Mouse (Mus musculus) MN1 (cell line): ENCODE measurements around the gene Rplp0.
"Not testable (repeated sequence)": the region's sequence is repeated elsewhere in the genome, so short reads cannot be mapped to it uniquely, and the experiment has no call there.

Source experiments
- DNase-seq: peaks from one replicate; pipeline ENCODE4 v3.0.0-alpha.2; 2016; ENCODE audit warnings: low spot score

The Rplp0 gene

DNA sequence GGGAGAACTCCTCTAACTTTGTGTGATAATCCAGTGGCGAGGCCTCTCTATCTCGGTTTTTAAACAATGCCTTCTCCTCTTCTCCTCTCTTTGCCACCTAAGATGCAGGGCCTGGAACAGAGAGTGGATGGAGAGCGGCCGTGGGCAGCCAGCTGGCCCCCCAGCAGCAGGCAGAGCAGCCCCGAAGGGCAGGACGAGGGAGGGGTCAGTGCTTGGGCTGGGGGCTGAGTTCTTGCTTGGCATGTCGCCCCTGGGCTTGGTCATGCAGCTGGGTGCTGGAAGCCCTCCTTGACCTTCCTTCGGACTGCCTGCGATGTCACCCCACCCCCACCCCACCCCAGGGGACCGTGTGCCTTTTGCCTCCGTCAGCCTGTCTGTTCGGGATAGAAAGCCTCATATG lies 7.9 kb upstream of the Rplp0 start:
- no peak for DNase-seq

DNA sequence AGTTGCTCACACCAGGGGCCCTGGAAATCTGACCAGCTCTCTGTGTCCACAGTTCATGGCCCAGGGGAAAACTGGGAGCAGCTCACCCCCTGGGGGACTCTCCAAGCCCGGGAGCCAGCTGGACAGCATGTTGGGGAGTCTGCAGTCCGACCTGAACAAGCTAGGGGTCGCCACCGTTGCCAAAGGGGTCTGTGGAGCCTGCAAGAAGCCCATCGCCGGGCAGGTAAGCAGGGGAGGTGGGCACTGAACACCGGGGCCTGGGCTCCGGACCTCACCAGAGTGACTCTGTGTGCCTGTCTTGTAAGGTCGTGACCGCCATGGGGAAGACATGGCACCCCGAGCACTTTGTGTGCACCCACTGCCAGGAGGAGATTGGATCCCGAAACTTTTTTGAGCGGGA lies 7.5 kb upstream of the Rplp0 start:
- no peak for DNase-seq

GRCm38 (mm10) chr5:115553801-115554420 lies 5.4 kb upstream of the Rplp0 start:
- DNase-seq, result no peak

DNA sequence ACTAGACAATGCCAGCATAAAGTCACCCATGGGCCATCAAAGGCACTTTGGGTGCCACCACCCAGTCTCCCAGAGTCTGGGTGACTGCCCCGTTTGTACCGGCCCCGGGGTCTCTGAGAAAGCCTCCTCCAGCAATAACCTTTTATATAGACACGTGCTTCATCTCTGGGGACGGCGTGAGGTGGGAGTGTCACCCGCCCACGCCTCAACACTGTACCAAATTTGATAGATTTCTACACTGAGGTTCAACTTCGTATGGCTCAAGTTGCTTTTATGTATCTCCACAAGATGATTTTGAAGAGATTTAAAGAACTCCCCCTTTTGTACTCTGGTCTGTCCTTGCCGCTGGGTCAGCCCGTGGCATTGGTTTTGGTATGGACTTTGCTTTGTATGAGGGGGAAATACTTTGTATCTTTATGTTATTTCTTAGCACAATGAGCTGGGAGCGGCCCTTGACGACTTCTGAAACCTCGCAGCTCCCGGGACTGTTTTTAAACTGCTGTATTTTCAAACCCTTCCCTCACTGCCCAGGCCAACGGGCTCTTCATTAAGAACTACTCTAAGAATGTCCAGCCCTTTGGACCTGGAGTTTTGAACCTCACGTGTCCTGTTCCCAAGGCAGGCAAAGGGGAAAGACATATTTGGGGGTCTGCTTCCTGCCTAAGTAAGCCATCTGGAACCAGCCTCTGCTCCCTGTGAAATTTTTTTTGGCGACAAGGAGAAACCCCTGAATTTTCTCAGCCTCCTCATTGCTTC lies 4.6 kb upstream of the Rplp0 start:
- no peak for DNase-seq

DNA sequence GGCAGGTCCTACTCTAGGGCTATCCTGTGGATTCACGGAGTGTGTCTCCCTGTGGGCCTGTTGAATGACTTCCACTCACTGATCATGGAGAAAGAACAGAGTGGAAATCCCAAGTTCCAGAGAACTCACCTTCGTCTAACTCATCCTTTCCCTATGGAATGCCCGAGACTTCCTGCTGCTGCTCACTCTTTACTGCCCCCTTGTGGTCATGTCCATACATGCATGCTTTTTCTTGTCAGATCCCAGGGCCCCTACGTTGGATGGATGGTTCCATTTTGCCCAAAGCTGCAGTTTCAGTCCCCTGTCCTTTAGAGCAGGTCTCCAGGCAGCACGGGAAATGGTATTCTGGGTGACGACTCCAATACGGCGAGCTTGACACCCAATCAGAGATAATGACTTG lies 3.0 kb upstream of the Rplp0 start:
- DNase-seq, result peak; percentile 80

GRCm38 (mm10) chr5:115558182-115558794 lies 979 bp upstream of the Rplp0 start:
- no peak for DNase-seq

DNA sequence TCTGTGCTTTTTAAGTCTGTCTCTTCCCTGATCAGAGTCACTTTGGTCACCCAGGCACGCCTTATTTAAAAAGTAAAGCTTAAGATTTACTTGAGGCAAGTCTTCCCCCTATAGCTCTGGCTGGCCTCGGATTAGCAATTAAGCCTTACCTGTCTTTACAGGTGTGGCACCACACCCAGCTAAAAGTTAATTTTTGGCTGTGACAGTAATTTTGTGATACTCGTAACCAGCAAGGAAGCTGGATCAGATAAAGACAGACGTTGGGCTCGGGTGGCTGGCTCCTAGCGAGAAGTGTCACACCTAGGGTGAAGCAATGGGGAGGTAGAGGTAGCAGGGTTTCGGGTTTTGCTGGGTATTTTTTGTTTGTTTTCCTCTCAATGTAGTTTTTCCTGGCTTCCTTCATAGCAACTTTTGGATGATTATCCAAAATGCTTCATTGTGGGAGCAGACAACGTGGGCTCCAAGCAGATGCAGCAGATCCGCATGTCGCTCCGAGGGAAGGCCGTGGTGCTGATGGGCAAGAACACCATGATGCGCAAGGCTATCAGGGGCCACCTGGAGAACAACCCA lies 1.2 kb downstream of the Rplp0 start:
- no peak for DNase-seq

DNA sequence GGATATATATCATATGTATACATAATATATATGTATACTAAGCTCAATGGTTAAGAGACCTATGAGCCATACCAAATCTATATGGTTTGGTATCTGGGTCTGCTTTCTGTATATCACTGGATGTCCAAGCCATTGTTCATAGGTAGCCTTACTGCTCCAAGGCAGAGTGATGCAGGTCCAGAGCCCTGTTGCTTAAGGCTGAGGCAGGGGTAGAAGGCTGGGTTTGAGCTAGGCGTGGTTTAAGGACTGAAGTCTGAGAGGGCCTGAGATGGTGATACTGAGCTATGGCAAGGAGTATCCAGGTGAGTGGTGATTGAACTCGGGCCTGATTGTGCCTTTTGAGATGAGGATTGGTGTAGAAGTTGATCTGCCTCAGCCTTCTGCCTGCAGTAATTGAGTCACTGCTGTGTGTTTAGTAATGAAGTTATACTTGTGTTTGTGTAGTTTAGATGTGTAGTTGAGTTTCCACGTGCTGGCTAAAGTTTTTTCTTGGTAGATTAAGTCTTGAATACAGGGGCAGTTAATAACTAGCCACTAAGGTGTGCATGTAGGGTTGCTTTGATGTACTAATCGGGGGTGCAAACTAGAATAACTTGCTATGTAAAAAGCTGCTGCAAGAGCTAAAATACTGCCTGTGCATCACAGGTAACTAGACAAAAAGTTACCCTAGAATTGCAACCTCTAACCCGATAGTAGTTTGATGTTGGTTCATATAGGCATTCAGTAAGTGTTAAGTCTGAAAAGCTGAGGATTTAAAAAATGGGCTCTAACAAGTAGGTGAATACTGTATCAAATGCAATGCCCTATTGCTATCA lies 4.7 kb downstream of the Rplp0 start:
- no peak for DNase-seq

- peak; percentile 77 for DNase-seq
Observed at GRCm38 (mm10) chr5:115564737-115565393, 5.6 kb downstream of the Rplp0 start, which contains the start of gene Gcn1l1. Gene Gcn1l1, plus strand, starts transcription at chr5:115565254.

GRCm38 (mm10) chr5:115565403-115565802 lies 6.1 kb downstream of the Rplp0 start:
- DNase-seq, result peak; percentile 49

DNA sequence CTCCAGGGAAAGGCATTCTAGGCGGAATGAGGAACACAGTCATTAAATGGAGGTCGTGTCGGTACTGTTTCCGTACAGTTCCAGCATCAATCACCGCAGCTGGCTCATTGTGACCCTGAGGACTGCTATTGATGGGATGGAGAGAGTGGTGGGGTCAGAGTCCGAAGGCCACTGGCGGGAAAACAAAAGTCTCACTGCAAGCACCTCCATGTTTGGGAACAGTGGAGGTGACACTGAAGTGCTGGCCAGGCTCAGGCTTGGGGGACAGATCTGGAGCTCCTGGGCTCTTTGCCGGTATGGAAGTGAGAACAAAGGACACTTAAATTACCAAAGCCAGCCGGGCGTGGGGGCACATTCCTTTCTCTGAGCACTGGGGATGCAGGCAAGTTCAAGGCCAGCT lies 9.4 kb downstream of the Rplp0 start:
- DNase-seq, result no peak

- DNase-seq, result no peak
Observed at GRCm38 (mm10) chr5:115569308-115569707, 10.0 kb downstream of the Rplp0 start.

GRCm38 (mm10) chr5:115569721-115570120 lies 10.5 kb downstream of the Rplp0 start:
- no peak for DNase-seq

DNA sequence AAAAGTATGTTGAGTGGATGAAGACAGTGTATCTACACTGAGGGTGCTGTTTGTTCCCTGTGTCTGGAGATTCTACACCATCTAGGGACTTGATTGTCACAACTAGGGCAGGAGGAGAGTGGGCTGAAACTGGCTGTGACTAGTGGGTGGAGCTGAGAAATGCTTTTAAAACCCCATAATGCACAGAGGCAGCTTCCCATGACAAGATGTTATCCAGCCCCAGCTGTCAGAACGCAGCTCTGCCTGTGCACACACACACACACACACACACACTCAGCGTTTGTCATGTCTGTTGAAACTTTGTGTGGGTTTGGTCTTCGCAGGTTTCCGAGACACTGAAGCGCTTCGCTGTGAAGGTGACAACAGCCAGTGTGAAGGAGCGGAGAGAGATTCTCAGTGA lies 11.8 kb downstream of the Rplp0 start:
- no peak for DNase-seq

- peak; percentile 79 for DNase-seq
Observed at GRCm38 (mm10) chr5:115572679-115573535, 13.6 kb downstream of the Rplp0 start.

GRCm38 (mm10) chr5:115574992-115575391 lies 15.7 kb downstream of the Rplp0 start:
- no peak for DNase-seq

DNA sequence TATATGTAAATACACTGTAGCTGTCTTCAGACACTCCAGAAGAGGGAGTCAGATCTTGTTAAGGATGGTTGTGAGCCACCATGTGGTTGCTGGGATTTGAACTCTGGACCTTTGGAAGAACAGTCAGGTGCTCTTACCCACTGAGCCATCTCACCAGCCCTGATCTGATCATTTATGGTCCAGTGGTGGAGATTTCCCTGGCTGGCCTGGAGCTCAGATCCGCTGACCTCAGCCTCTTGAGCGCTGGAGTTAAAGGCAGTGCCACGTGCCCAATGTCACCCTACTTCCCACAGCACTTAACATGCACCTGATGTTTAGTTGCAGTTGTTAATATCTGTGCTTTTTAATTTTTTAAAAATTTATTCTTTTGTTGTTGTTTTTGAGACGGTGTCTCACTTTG lies 18.4 kb downstream of the Rplp0 start:
- DNase-seq, result not testable (repeated sequence)

DNA sequence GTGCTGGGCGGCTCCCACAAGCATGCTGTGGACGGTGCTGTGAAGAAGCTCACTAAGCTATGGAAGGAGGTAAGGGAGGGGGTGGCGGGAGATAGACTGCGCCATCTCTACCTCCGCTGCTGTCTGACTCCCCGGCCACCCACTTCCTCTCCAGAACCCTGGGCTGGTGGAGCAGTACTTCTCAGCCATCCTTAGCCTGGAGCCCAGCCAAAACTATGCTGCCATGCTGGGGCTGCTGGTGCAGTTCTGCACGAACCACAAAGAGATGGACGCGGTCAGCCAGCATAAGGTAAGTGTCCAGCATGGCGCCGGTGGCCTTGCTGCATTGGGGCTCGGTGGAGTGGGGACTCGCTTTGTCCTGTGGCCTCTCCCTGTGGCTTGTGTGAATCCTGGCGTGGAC lies 19.7 kb downstream of the Rplp0 start:
- no peak for DNase-seq

- DNase-seq, result no peak
Observed at GRCm38 (mm10) chr5:115579363-115579762, 20.1 kb downstream of the Rplp0 start.

DNA sequence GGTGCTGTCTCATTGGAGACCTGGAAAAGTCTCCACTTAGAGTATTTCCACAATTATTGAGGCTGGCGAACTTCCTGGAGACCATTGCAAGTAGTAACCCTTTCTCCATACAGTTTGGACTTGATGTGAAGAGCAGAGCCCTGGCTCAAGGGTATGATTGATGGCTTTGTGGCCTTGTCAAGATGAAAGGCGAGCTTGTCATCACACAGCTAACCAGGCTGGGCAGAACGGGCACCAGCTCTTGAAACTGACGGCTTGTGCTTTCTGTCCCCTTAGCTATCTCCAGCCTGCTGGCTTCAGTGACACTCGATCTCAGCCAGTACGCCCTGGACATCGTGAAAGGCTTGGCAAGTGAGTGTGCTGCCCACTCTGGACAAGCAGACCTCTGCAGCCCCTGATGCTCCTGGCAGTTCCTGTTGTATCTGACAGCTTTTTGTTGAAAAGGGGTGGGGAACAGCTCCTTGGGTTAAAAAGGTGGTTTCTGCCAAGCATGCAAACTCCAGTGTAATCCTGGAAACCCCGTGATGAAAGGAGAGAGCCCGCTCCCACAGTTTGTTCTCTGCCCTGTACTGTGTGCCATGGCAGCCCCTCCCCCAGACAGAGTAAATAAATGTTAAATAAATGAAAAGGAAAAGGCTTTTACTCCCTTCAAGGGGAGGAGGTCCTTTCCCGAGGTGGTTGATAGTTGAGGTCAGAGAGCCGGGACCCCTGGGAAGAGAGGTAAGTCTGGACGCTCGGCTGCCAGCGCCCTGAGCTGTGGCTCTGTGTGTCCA lies 21.1 kb downstream of the Rplp0 start:
- no peak for DNase-seq
